Mouse (Mus musculus) erythroblast, embryonic 14.5 days (primary cell): ENCODE measurements around the gene Dlg2.

Experiments used
- GATA1 ChIP-seq: IDR thresholded peaks from 2 replicates; pipeline ENCODE4 v1.6.1; 2012; ENCODE audit warnings: low read length, inconsistent platforms, mixed read lengths
- TAL1 ChIP-seq: IDR thresholded peaks from 3 replicates; pipeline ENCODE4 v1.6.1; 2012; ENCODE audit warnings: low read length, inconsistent platforms, mixed read lengths

DNA sequence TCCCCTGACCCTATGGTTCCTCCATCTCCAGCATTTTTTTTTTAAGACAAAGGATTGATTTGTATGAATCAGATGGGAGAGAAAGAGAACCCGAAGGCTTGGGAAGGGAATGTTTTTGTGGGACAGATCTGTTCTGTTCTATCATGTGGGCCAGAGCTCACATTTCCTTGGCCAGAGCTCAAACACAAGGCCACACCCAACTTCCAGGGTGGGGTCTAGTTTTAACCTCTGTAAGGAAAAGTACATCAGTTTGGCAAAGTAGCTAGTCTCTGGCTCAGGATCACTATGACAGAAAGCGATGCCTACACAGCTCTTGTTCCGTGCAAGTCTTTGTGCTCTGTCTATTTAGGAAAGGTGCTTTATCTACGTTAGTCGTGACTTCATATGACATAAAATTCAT lies 1737.3 kb downstream of the Dlg2 start:
- TF ChIP-seq GATA1 (no peak), TAL1 (no peak)
